ENCODE assay signal across 8 mouse cellular contexts in the genomic region with DNA sequence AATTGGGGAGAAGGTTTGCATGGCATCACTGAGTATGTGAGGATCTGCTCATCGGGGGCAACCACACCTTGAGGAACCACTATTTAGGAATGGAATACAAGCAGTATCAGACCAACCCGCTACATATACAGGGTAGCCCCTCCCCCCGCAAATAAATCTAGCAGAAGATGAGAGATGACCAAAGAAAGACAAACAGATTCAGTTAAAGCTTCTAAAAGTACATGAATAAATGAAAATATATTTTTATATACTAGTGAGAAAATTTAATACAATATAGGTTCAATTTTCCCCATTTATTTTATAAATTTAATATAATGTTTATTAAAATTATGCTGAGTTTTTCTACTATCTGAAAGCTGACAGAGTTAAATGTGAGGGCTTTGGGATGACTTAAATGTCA. TPM values are rescaled to one million over a fixed set of nuclear protein-coding genes. Genes with fewer than 3 reads are reported as not detected.
DNase-seq lines count a peak whose midpoint lies in the region; ATAC-seq lines count a peak whose summit lies in the region.

A gene (plus strand): TSS at position 301 of the 400 bp plus-strand sequence.

- H3K4me3 ChIP-seq in heart, embryonic 16.5 days (ENCODE audit: low read length), result no peak within 1 kb of the TSS
- H3K4me3 ChIP-seq in hindbrain, embryonic 10.5 days, result no peak within 1 kb of the TSS
- no peak within 1 kb of the TSS for H3K4me3 ChIP-seq in midbrain, embryonic 10.5 days

- H3K4me2 ChIP-seq in heart, embryonic 16.5 days (ENCODE audit: low read depth, low read length), result no peak within 1 kb of the TSS

- H3K27me3 ChIP-seq in heart, embryonic 16.5 days (ENCODE audit: control insufficient read depth, insufficient read depth, low read length), result no peaks in the 10 kb centered on the region
- no peaks in the 10 kb centered on the region for H3K27me3 ChIP-seq in hindbrain, embryonic 10.5 days (ENCODE audit: insufficient read depth, poor library complexity, severe bottlenecking)
- H3K27me3 ChIP-seq in midbrain, embryonic 10.5 days (ENCODE audit: low read depth, poor library complexity, severe bottlenecking), result no peaks in the 10 kb centered on the region

- no peak for ATAC-seq in heart, embryonic 16.5 days (replicated peaks; ENCODE audit: extremely low read depth, insufficient read depth, low FRiP score)

- H3K9me3 ChIP-seq in heart, embryonic 16.5 days (replicated peaks; ENCODE audit: control insufficient read depth, low read length), result no peaks in the 10 kb centered on the region
- H3K9me3 ChIP-seq in hindbrain, embryonic 10.5 days, result no peaks in the 10 kb centered on the region
- no peaks in the 10 kb centered on the region for H3K9me3 ChIP-seq in midbrain, embryonic 10.5 days (replicated peaks)

- peaks cover 11% of the 10 kb centered on the region for H3K4me1 ChIP-seq in heart, embryonic 16.5 days (ENCODE audit: control insufficient read depth, insufficient read depth, low read length)
- H3K4me1 ChIP-seq in hindbrain, embryonic 10.5 days (replicated peaks), result peaks cover 13% of the 10 kb centered on the region
- peaks cover 13% of the 10 kb centered on the region for H3K4me1 ChIP-seq in midbrain, embryonic 10.5 days

- 80% methylated on average over 3 of the region's 3 CpGs for WGBS in heart, embryonic 16.5 days
- WGBS in hindbrain, embryonic 10.5 days, result 92% methylated on average over 3 of the region's 3 CpGs
- WGBS in midbrain, embryonic 10.5 days, result 90% methylated on average over 3 of the region's 3 CpGs

- no peak within 1 kb of the TSS for H3K27ac ChIP-seq in heart, embryonic 16.5 days (ENCODE audit: low read length)
- H3K27ac ChIP-seq in hindbrain, embryonic 10.5 days, result no peak within 1 kb of the TSS
- H3K27ac ChIP-seq in midbrain, embryonic 10.5 days (replicated peaks), result no peak within 1 kb of the TSS

- no peak for DNase-seq in heart, postnatal 4 days
- DNase-seq in adrenal gland, adult 8-10 months, result no peak
- DNase-seq in hindbrain, embryonic 10.5 days (ENCODE audit: low spot score), result no peak
- DNase-seq in midbrain, embryonic 10.5 days (ENCODE audit: low spot score), result no peak
- DNase-seq in layer of hippocampus, postnatal 10 days (ENCODE audit: low spot score in 2 of 2), result no peak
- no peak for DNase-seq in cerebellum, adult 11-12 months
- no peak for DNase-seq in thymus, postnatal 36 days

- H3K36me3 ChIP-seq in heart, embryonic 16.5 days (ENCODE audit: control insufficient read depth, insufficient read depth), result no peaks in the 10 kb centered on the region
- H3K36me3 ChIP-seq in hindbrain, embryonic 10.5 days, result peaks cover 4% of the 10 kb centered on the region; the same call in 1 of the 2 replicates
- H3K36me3 ChIP-seq in midbrain, embryonic 10.5 days, result peaks cover 5% of the 10 kb centered on the region; the same call in 1 of the 2 replicates

- H3K9ac ChIP-seq in heart, embryonic 16.5 days (ENCODE audit: low read length), result no peak within 1 kb of the TSS

RNA-seq across cellular contexts. Expression of the gene that starts here (rescaled TPM):
- polyA plus RNA-seq in heart, embryonic 16.5 days (2015; fragmentation: Nextera tagmentation; extraction: Ambion mirVana), result 25.7 and 26.8 TPM in 2 replicates
- 1 to 10 TPM; 9.2 to 9.6 TPM for total RNA-seq in heart, postnatal 4 days (2021)
- 10 to 100 TPM; 11.5 to 14.3 (median 12.5) TPM for total RNA-seq in adrenal gland, adult 8-10 months (2022)
- 44.0 and 47.3 TPM in 2 replicates for polyA plus RNA-seq in hindbrain, embryonic 10.5 days (2016; fragmentation: Nextera tagmentation; extraction: Ambion mirVana)
- 42.5 and 45.7 TPM in 2 replicates for polyA plus RNA-seq in midbrain, embryonic 10.5 days (2016; fragmentation: Nextera tagmentation; extraction: Ambion mirVana)
- 1 to 10 TPM; 8.4 to 9.9 TPM for total RNA-seq in layer of hippocampus, postnatal 10 days (2021)
